Mouse (Mus musculus): Measurements from ENCODE around the gene Trim17. TPM values are rescaled to one million over a fixed set of nuclear protein-coding genes. Genes with fewer than 3 reads are reported as not detected.

The Trim17 gene
- polyA plus RNA-seq, 1 experiment from 2014 or later = 1.3 TPM

- H3K36me3 ChIP-seq = 0 out of 2 replicates have a peak, but pooled peaks cover 15% of the 10 kb centered on the region
- WGBS = 61% methylated on average over 50 of the region's 50 CpGs
- peaks cover 16% of the 10 kb centered on the region for H3K27me3 ChIP-seq
- H3K4me3 ChIP-seq = no peak overlapping the region
- H3K4me1 ChIP-seq (replicated peaks) = peaks cover 40% of the 10 kb centered on the region
- H3K9ac ChIP-seq = no peak overlapping the region
- H3K27ac ChIP-seq (replicated peaks) = no peak overlapping the region
- no peak overlapping the region for H3K4me2 ChIP-seq
- no peaks in the 10 kb centered on the region for H3K9me3 ChIP-seq
- ATAC-seq (ENCODE audit: low read depth) = no peak
These were observed 7.1 kb downstream of the Trim17 start for GRCm38 (mm10) chr11:58961364-58962177.

- Histone ChIP-seq H3K27me3 (peaks cover 16% of the 10 kb centered on the region), H3K4me3 (no peak overlapping the region), H3K36me3 (peaks cover 10% of the 10 kb centered on the region; the same call in 1 of the 2 replicates), H3K9me3 (no peaks in the 10 kb centered on the region), H3K4me2 (no peak overlapping the region), H3K9ac (no peak overlapping the region), H3K4me1 (replicated peaks) (peaks cover 21% of the 10 kb centered on the region), H3K27ac (replicated peaks) (no peak overlapping the region)
- WGBS = 29% methylated on average over 17 of the region's 17 CpGs
- ATAC-seq (ENCODE audit: low read depth) = no peak
These were observed 9.1 kb downstream of the Trim17 start for GRCm38 (mm10) chr11:58963543-58963942.

GRCm38 (mm10) chr11:58964216-58964615 lies 9.7 kb downstream of the Trim17 start:
- H3K27me3 ChIP-seq = peaks cover 16% of the 10 kb centered on the region
- ATAC-seq (ENCODE audit: low read depth) = no peak
- 83% methylated on average over 7 of the region's 7 CpGs for WGBS

GRCm38 (mm10) chr11:58965001-58965760 lies 10.7 kb downstream of the Trim17 start:
- Histone ChIP-seq H3K4me1 (replicated peaks) (peaks cover 8% of the 10 kb centered on the region), H3K27ac (replicated peaks) (no peak overlapping the region), H3K4me2 (no peak overlapping the region), H3K9ac (peak overlapping the region; percentile 32; the same call in 1 of the 2 replicates), H3K9me3 (no peaks in the 10 kb centered on the region), H3K36me3 (peaks cover 13% of the 10 kb centered on the region), H3K27me3 (peaks cover 16% of the 10 kb centered on the region), H3K4me3 (no peak overlapping the region)
- WGBS = 49% methylated on average over 12 of the region's 12 CpGs
- ATAC-seq (ENCODE audit: low read depth) = no peak

More at GRCm38 (mm10) chr11:58964216-58964615, 9.7 kb downstream of the Trim17 start:
- H3K9ac ChIP-seq = no peak overlapping the region
- H3K4me3 ChIP-seq = no peak overlapping the region
- H3K4me2 ChIP-seq = no peak overlapping the region
- H3K4me1 ChIP-seq (replicated peaks) = peaks cover 14% of the 10 kb centered on the region
- H3K27ac ChIP-seq (replicated peaks) = no peak overlapping the region
- no peaks in the 10 kb centered on the region for H3K9me3 ChIP-seq
- H3K36me3 ChIP-seq = peaks cover 9% of the 10 kb centered on the region; the same call in 1 of the 2 replicates

GRCm38 (mm10) chr11:58967346-58967745 lies 12.9 kb downstream of the Trim17 start:
- WGBS = 94% methylated on average over 1 of the region's 1 CpGs

GRCm38 (mm10) chr11:58968551-58968950 lies 14.1 kb downstream of the Trim17 start:
- Histone ChIP-seq H3K4me3 (no peak overlapping the region), H3K27me3 (no peaks in the 10 kb centered on the region), H3K4me2 (no peak overlapping the region), H3K36me3 (peaks cover 26% of the 10 kb centered on the region), H3K27ac (replicated peaks) (no peak overlapping the region), H3K9me3 (no peaks in the 10 kb centered on the region), H3K9ac (no peak overlapping the region), H3K4me1 (replicated peaks) (peaks cover 8% of the 10 kb centered on the region)
- WGBS = 86% methylated on average over 7 of the region's 7 CpGs
- no peak for ATAC-seq (ENCODE audit: low read depth)

More at GRCm38 (mm10) chr11:58967346-58967745, 12.9 kb downstream of the Trim17 start:
- Histone ChIP-seq H3K9me3 (no peaks in the 10 kb centered on the region), H3K9ac (no peak overlapping the region), H3K4me3 (no peak overlapping the region), H3K27ac (replicated peaks) (no peak overlapping the region), H3K4me2 (no peak overlapping the region), H3K4me1 (replicated peaks) (peaks cover 8% of the 10 kb centered on the region), H3K27me3 (peaks cover 7% of the 10 kb centered on the region; the same call in 1 of the 2 replicates), H3K36me3 (peaks cover 25% of the 10 kb centered on the region)
- no peak for ATAC-seq (ENCODE audit: low read depth)

- Histone ChIP-seq H3K36me3 (peaks cover 26% of the 10 kb centered on the region), H3K4me2 (no peak overlapping the region), H3K4me1 (replicated peaks) (peaks cover 13% of the 10 kb centered on the region), H3K27me3 (no peaks in the 10 kb centered on the region), H3K9me3 (no peaks in the 10 kb centered on the region), H3K4me3 (no peak overlapping the region), H3K27ac (replicated peaks) (no peak overlapping the region), H3K9ac (no peak overlapping the region)
- 88% methylated on average over 8 of the region's 8 CpGs for WGBS
- no peak for ATAC-seq (ENCODE audit: low read depth)
These were observed 14.5 kb downstream of the Trim17 start for GRCm38 (mm10) chr11:58969027-58969426.

- Histone ChIP-seq H3K9ac (no peak overlapping the region), H3K9me3 (no peaks in the 10 kb centered on the region), H3K4me1 (replicated peaks) (peaks cover 18% of the 10 kb centered on the region), H3K4me3 (no peak overlapping the region), H3K27me3 (no peaks in the 10 kb centered on the region), H3K4me2 (no peak overlapping the region), H3K36me3 (peaks cover 29% of the 10 kb centered on the region), H3K27ac (replicated peaks) (no peak overlapping the region)
- no peak for ATAC-seq (ENCODE audit: low read depth)
- WGBS = 80% methylated on average over 6 of the region's 6 CpGs
These were observed 15.2 kb downstream of the Trim17 start for GRCm38 (mm10) chr11:58969659-58970058.

- no peaks in the 10 kb centered on the region for H3K9me3 ChIP-seq
- H3K36me3 ChIP-seq = peaks cover 31% of the 10 kb centered on the region
- peaks cover 22% of the 10 kb centered on the region for H3K4me1 ChIP-seq (replicated peaks)
- no peak overlapping the region for H3K4me2 ChIP-seq
- no peak for ATAC-seq (ENCODE audit: low read depth)
- no peak overlapping the region for H3K4me3 ChIP-seq
- no peak overlapping the region for H3K9ac ChIP-seq
- no peaks in the 10 kb centered on the region for H3K27me3 ChIP-seq
- no peak overlapping the region for H3K27ac ChIP-seq (replicated peaks)
- 89% methylated on average over 21 of the region's 21 CpGs for WGBS
These were observed 16.5 kb downstream of the Trim17 start for GRCm38 (mm10) chr11:58970831-58971530.

GRCm38 (mm10) chr11:58971796-58972195 lies 17.3 kb downstream of the Trim17 start:
- no peaks in the 10 kb centered on the region for H3K9me3 ChIP-seq
- peaks cover 31% of the 10 kb centered on the region for H3K36me3 ChIP-seq
- no peak overlapping the region for H3K9ac ChIP-seq
- peaks cover 25% of the 10 kb centered on the region for H3K4me1 ChIP-seq (replicated peaks)
- 95% methylated on average over 3 of the region's 3 CpGs for WGBS
- H3K4me3 ChIP-seq = no peak overlapping the region
- H3K27me3 ChIP-seq = no peaks in the 10 kb centered on the region
- ATAC-seq (ENCODE audit: low read depth) = no peak
- no peak overlapping the region for H3K27ac ChIP-seq (replicated peaks)
- no peak overlapping the region for H3K4me2 ChIP-seq

- Histone ChIP-seq H3K36me3 (peaks cover 22% of the 10 kb centered on the region), H3K27ac (replicated peaks) (no peak overlapping the region), H3K9me3 (no peaks in the 10 kb centered on the region), H3K4me3 (no peak overlapping the region), H3K9ac (no peak overlapping the region), H3K4me2 (no peak overlapping the region), H3K4me1 (replicated peaks) (peaks cover 40% of the 10 kb centered on the region), H3K27me3 (no peaks in the 10 kb centered on the region)
- WGBS = 87% methylated on average over 3 of the region's 3 CpGs
- ATAC-seq (ENCODE audit: low read depth) = no peak
These were observed 19.9 kb downstream of the Trim17 start for GRCm38 (mm10) chr11:58974414-58974813.

Measured in neural tube, embryonic 13.5 days (tissue).